Mouse (Mus musculus) bone marrow, adult 2 months (tissue): ENCODE data around the gene Ppm1l. TPM values are rescaled to one million over a fixed set of nuclear protein-coding genes. Genes with fewer than 3 reads are reported as not detected.
A peak's percentile ranks its signal among the peaks of the same experiment; 100 is the strongest.

ENCODE experiments used
- H3K27ac ChIP-seq: fragments of 200-500 bp; 2 replicates; pipeline ENCODE4 v1.5.1; 2012; ENCODE audit warnings: low read depth, mild to moderate bottlenecking, control low read depth, inconsistent platforms, low read length; ENCODE audit not compliant: control insufficient read depth, poor library complexity, insufficient read depth
- H3K4me1 ChIP-seq: fragments of 200-500 bp; 2 replicates; pipeline ENCODE4 v1.6.1; 2011; ENCODE audit warnings: low read length; ENCODE audit not compliant: control insufficient read depth, insufficient read depth
- H3K4me3 ChIP-seq: fragments of 200-500 bp; replicated peaks from 2 replicates; pipeline ENCODE3; 2011; ENCODE audit warnings: mild to moderate bottlenecking, low read depth, low read length, control low read depth; ENCODE audit not compliant: control insufficient read depth
- CTCF ChIP-seq: fragments of 200-500 bp; IDR thresholded peaks from 2 replicates; pipeline ENCODE4 v1.5.1; 2011; ENCODE audit warnings: low read length, control low read depth; ENCODE audit not compliant: control insufficient read depth, insufficient read depth
- POLR2A ChIP-seq: fragments of 200-500 bp; IDR thresholded peaks from 2 replicates; pipeline ENCODE4 v1.6.1; 2011; ENCODE audit warnings: low read depth, mild to moderate bottlenecking, control low read depth, low read length, borderline replicate concordance; ENCODE audit not compliant: control insufficient read depth
- WGBS: fragments of 180-500 bp; shearing (Covaris S2); methylation state at CpG from one replicate; pipeline ENCODE4 v1.1.7; 2018; 5-methylcytosine and 5-hydroxymethylcytosine counted together
- polyA plus RNA-seq: library from polyadenylated mRNA; stranded (reverse); fragments of >200 nt; gene quantifications from 2 replicates; pipeline ENCODE4 v1.2.4, GENCODE M21; 2011; ENCODE audit warnings: low replicate concordance; ENCODE audit not compliant: missing spikeins, insufficient read depth, insufficient read length

The Ppm1l gene
- polyA plus RNA-seq, 1 experiment = 3.4 TPM

DNA sequence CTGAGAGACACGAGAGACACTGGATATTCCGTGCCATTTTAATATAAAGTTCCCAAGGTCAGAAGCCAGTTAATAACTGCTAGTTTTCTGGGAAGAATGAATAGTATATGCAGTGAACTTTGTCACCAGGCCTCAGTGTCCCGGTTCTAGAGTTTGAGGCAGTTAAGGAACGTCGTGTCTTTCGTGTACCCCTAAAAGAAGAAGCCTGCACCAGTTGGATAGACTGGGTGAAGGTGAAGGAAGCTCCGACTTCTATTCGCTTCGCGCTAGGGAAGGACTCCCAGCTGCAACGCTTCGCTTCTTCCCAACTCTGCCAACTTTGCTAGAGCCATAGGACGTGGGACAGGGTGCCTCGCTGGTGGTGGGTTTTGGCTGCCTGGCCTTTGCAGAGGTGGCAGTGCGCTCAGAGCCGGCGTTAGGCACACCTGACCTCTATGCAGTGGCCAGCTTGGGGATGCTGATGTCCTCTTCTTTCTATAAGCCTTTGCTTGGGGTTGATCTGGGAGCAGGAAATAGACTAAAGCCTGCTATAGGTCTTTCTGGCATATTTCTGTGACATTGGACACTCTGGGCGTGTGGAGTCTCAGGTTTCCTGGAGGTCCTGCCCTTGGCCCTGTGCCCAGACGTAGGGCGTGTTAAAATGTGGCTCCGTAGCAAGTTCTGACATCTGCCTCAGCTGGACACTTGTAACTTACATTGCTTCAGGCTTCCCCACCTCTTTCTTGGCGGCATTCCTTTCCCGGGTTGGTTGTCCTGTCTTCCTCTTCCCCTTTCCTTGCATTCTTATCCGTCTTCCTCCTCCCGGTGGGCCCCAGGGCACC is 1.7 kb downstream of the Ppm1l start:
- H3K27ac ChIP-seq = peak overlapping the region; percentile 84
- TF ChIP-seq CTCF (no peak), POLR2A (no peak; the same call in 1 of the 2 replicates)
- 7% methylated on average over 25 of the region's 25 CpGs for WGBS
- peak overlapping the region; percentile 86 for H3K4me3 ChIP-seq
- H3K4me1 ChIP-seq = peaks cover 3% of the 10 kb centered on the region; the same call in 1 of the 2 replicates

DNA sequence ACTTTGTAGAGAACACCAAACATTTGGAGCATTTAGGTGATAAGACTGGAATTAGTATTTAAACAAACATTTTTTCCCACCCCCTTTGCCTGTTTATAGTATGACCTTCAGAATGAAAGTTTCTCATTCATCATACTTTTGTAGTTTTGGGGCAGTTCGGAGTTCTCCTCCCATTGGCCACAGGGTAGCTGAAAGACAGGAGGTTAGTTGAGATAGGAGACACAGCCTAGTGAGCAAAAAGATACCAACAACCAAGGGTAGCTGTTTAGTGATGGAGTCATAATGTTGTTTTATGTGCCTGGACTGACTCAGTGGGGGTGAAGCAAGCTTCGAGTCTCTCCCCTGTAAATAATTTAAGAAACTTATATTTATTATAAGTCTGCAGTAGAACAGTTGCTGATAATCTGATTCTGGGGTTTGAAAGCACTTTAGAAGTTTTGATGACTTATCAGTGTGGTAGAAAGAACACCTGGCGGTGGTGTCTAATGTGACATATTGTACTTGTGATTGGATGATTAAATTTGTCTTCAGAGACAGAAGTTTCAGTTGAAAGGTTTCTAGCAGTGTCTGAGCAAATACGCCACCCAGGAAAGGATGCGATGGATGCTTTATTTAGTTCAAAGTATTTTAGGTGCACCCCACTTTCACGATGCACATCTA is 2.5 kb downstream of the Ppm1l start:
- H3K4me1 ChIP-seq = peaks cover 4% of the 10 kb centered on the region; the same call in 1 of the 2 replicates
- 56% methylated on average over 6 of the region's 6 CpGs for WGBS

DNA sequence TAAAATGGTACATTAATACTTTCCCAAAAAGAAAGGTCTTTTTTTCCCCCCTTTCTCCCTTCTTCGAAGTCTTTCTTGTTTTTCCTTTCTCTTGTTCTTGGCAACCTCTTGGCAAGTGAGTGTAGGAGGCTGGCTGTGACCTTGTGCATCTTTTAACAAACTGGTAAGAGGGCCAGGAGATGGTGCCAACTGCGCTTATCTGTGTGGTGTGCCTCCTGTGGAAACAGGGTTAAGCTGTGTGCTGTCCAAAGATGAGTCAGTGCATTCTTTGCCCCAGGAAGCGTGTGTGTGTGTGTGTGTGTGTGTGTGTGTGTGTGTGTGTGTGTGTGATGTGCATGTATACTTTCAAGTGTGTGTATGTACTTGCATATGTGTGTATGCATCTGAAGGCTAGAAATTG is 7.3 kb downstream of the Ppm1l start:
- TF ChIP-seq POLR2A (no peak), CTCF (no peak)
- 58% methylated on average over 3 of the region's 3 CpGs for WGBS
- Histone ChIP-seq H3K4me1 (peaks cover 2% of the 10 kb centered on the region; the same call in 1 of the 2 replicates), H3K27ac (no peak overlapping the region), H3K4me3 (no peak overlapping the region)

More for the DNA sequence above, 2.5 kb downstream of the Ppm1l start:
- Histone ChIP-seq H3K4me3 (peak overlapping the region; percentile 82), H3K27ac (peak overlapping the region; percentile 84)
- TF ChIP-seq CTCF = no peak
- no peak for TF ChIP-seq POLR2A

DNA sequence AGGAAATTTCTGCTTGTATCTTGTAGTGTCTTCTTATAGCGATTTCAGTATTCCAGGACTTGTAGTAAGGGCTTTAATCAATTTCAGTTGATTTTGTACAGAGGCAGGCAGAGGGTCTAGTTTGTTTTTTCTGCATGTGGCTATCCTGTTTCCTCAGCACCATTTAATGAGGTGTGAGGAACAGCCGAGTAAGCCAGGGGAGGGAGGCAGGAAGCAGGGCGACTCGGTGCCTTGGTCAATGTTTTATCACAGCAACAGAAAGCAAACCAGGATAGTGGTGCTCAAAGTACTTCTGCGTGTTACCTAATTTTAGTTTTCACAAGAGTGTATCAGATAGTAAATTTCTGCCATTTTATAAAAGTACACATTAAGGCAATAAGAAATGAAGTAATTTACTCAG is 13.2 kb downstream of the Ppm1l start:
- 31% methylated on average over 5 of the region's 5 CpGs for WGBS
- TF ChIP-seq POLR2A = no peak
- no peak for TF ChIP-seq CTCF
- no peak overlapping the region for H3K27ac ChIP-seq
- H3K4me3 ChIP-seq = no peak overlapping the region
- no peaks in the 10 kb centered on the region; the same call in 1 of the 2 replicates for H3K4me1 ChIP-seq

DNA sequence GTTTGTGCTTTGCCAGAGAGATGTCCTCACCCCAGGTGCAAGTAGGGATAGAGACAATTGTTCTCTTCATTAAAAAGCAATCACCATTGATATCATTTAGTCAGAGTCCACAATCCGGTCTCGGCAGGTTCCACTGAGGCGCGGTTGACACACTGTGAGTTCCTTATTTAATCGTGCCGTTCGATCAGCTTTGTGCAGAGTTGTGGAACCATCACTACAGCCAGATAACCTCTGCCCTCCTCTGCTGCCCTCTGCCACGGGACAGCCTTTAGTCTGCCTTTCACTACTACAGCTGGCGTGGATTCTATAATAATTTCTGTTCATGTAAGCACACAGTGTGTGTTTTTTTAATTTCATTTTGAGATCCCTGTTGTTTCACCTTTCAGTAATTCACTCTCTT is 17.2 kb downstream of the Ppm1l start:
- TF ChIP-seq POLR2A (no peak), CTCF (no peak)
- no peak overlapping the region for H3K27ac ChIP-seq
- no peaks in the 10 kb centered on the region for H3K4me1 ChIP-seq
- 86% methylated on average over 9 of the region's 9 CpGs for WGBS
- no peak overlapping the region for H3K4me3 ChIP-seq

DNA sequence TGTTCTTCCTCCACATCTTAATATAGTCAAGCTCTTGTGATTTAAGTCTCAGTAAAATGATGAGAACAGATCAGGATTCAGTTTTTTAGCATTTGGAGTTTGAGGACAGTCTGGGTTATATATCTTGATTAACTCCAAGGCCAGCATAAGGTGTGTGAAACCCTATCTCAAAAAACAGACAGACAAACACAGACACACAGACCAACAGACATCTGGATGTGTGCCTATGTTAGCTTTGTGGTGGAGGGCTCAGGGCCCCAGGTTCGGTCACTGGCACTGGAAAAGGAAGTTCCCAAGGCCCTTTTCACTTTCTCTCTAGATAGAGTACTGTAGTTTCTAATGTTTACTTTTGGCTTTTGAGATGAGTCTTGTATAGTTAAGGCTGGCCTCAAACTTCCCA is 23.8 kb downstream of the Ppm1l start:
- WGBS = 12% methylated on average over 1 of the region's 1 CpGs
- TF ChIP-seq POLR2A (no peak), CTCF (no peak)
- Histone ChIP-seq H3K27ac (no peak overlapping the region), H3K4me3 (no peak overlapping the region), H3K4me1 (no peaks in the 10 kb centered on the region)

DNA sequence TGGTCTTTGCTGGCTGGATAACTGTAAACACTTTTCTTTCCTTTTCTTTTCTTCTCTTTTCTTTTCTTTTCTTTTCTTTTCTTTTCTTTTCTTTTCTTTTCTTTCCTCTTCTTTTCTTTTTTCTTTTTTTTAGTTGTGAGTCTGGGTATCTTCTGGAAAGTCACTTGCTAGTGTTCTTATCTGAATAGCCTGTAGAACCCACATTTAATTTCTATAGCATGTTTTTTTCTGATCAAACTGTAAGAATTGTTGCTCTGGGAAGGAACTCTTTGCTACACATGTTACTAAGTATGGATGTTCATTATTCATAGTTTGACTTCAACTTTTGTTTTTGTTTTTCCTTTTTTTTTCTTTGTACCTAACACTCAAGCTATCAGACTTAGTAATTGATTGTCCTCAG is 24.3 kb downstream of the Ppm1l start:
- H3K27ac ChIP-seq = no peak overlapping the region
- no peak overlapping the region for H3K4me3 ChIP-seq
- TF ChIP-seq CTCF = no peak
- no peak for TF ChIP-seq POLR2A
- H3K4me1 ChIP-seq = no peaks in the 10 kb centered on the region

DNA sequence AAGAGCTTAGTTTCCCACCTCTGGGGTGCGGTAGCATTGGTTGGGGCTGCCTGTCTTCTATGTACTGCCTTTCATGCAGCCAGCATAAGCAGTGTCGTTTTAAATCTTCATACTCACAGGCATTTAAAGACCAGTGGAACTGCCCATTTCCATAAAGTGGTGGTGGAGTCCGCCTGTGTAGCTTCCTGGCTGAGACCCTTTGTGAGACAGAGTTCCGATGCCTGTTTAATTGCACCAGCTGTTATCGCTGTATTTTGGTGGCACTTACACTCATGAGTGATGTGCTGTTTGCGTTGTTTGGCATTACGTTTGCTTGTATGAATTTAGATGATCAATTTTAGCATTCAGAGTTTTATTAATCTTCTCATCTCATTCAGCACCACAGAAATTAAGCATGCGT is 24.9 kb downstream of the Ppm1l start:
- WGBS = 73% methylated on average over 8 of the region's 8 CpGs
- Histone ChIP-seq H3K4me1 (no peaks in the 10 kb centered on the region), H3K27ac (no peak overlapping the region), H3K4me3 (no peak overlapping the region)
- no peak for TF ChIP-seq CTCF
